Mouse (Mus musculus) bone marrow, adult 2 months (tissue): Measurements from ENCODE around the gene Gabbr2.

ENCODE experiments used
- CTCF ChIP-seq: fragments of 200-500 bp; IDR thresholded peaks from 2 replicates; pipeline ENCODE4 v1.5.1; 2011; ENCODE audit warnings: low read length, control low read depth; ENCODE audit not compliant: control insufficient read depth, insufficient read depth
- POLR2A ChIP-seq: fragments of 200-500 bp; IDR thresholded peaks from 2 replicates; pipeline ENCODE4 v1.6.1; 2011; ENCODE audit warnings: low read depth, mild to moderate bottlenecking, control low read depth, low read length, borderline replicate concordance; ENCODE audit not compliant: control insufficient read depth

- no peak for TF ChIP-seq CTCF
- no peak for TF ChIP-seq POLR2A
Observed at GRCm38 (mm10) chr4:46675992-46676391, 315.7 kb downstream of the Gabbr2 start.
